Mouse (Mus musculus) kidney, postnatal 36 days (tissue): Measurements from ENCODE around the gene Snca.
"Not testable (repeated sequence)": the region's sequence is repeated elsewhere in the genome, so short reads cannot be mapped to it uniquely, and the experiment has no call there.

Experiments
- DNase-seq, 2 experiments: peaks; one replicate each; pipeline ENCODE4 v3.0.0; 2021 to 2022; ENCODE audit warnings: mixed read lengths in 2 of 2

The Snca gene

GRCm38 (mm10) chr6:60709997-60710471, 119.6 kb downstream of the Snca start:
- no peak for DNase-seq

GRCm38 (mm10) chr6:60698072-60698471, 131.6 kb downstream of the Snca start:
- no peak for DNase-seq

GRCm38 (mm10) chr6:60687048-60687447, 142.6 kb downstream of the Snca start:
- not testable (repeated sequence) for DNase-seq

GRCm38 (mm10) chr6:60682233-60682632, 147.4 kb downstream of the Snca start:
- DNase-seq = peak; percentile 21 to 26
